Mouse (Mus musculus): ENCODE measurements around the gene Slc12a4.

- TF ChIP-seq CTCF (IDR thresholded peaks at IDR 0.05; ENCODE audit: borderline replicate concordance, insufficient read depth, low read depth, low read length) (no peak), POLR2A (IDR thresholded peaks at IDR 0.05; ENCODE audit: borderline replicate concordance, insufficient read depth, low read length) (no peak)
These were observed 4.4 kb downstream of the Slc12a4 start for GRCm38 (mm10) chr8:105961536-105961935.

Data from cerebellum, adult 2 months (tissue).